Mouse (Mus musculus): Measurements from ENCODE around the gene Xdh.

DNA sequence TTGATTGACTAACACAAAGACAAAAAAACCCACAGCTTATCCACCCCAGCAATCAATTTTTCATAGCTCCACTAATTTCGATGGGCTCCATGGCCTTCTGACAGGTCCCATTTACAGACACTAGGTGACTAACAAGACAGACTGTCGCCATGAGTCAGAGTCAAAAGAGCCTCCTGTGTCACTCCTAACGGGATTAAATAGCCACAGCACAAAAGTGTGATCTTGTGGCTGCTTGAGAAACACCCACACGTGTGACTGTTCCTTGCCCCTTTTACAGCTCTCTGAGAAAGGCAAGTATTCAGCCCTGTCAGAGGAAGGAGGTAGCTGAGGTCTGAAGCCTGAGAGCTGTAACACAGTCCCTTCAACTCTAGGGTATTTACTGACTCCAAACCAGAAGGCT lies 96.3 kb downstream of the Xdh start:
- TF ChIP-seq CTCF (IDR thresholded peaks at IDR 0.05; ENCODE audit: low read depth, low read length) (no peak), POLR2A (IDR thresholded peaks at IDR 0.05; ENCODE audit: extremely low read depth, insufficient read depth, low read length) (no peak)

Measured in liver, adult 2 months (tissue).